Mouse (Mus musculus) embryonic facial prominence, embryonic 13.5 days (tissue): ENCODE data around the gene Sesn3. TPM values are rescaled to one million over a fixed set of nuclear protein-coding genes. Genes with fewer than 3 reads are reported as not detected.
A peak's percentile ranks its signal among the peaks of the same experiment; 100 is the strongest.

Experiments
- ATAC-seq: fragments of 200-750 bp; cut with Nextera tagmentation; 2 replicates; pipeline ENCODE4 v1.8.0; 2017; ENCODE audit warnings: low read depth; ENCODE audit not compliant: insufficient number of reproducible peaks, insufficient read depth, low FRiP score, low TSS enrichment
- H3K27ac ChIP-seq: fragments of 300-500 bp; sonication (generic); 2 replicates; pipeline ENCODE4 v1.5.1; 2015; ENCODE audit warnings: moderate library complexity, mild to moderate bottlenecking, inconsistent platforms
- H3K27me3 ChIP-seq: fragments of 300-500 bp; sonication (generic); 2 replicates; pipeline ENCODE4 v1.6.1; 2015; ENCODE audit warnings: mild to moderate bottlenecking, inconsistent platforms
- H3K36me3 ChIP-seq: fragments of 300-500 bp; sonication (generic); 2 replicates; pipeline ENCODE4 v1.6.1; 2015; ENCODE audit warnings: mild to moderate bottlenecking, inconsistent platforms
- H3K4me1 ChIP-seq: fragments of 300-500 bp; sonication (generic); 2 replicates; pipeline ENCODE4 v1.6.1; 2015; ENCODE audit warnings: inconsistent platforms
- H3K4me2 ChIP-seq: fragments of 300-500 bp; sonication (generic); 2 replicates; pipeline ENCODE4 v1.6.1; 2015; ENCODE audit warnings: moderate library complexity, mild to moderate bottlenecking, inconsistent platforms
- H3K4me3 ChIP-seq: fragments of 300-500 bp; sonication (generic); 2 replicates; pipeline ENCODE4 v1.5.1; 2015; ENCODE audit warnings: mild to moderate bottlenecking, inconsistent platforms
- H3K9ac ChIP-seq: fragments of 300-500 bp; sonication (generic); 2 replicates; pipeline ENCODE4 v1.6.1; 2015; ENCODE audit warnings: mild to moderate bottlenecking, inconsistent platforms
- H3K9me3 ChIP-seq: fragments of 300-500 bp; sonication (generic); 2 replicates; pipeline ENCODE4 v1.6.1; 2016; ENCODE audit warnings: inconsistent platforms
- WGBS: fragments of 180-500 bp; shearing (Covaris S2); methylation state at CpG from one replicate; pipeline ENCODE4 v1.1.7; 2015; ENCODE audit warnings: mixed read lengths; 5-methylcytosine and 5-hydroxymethylcytosine counted together
- polyA plus RNA-seq: library from polyadenylated mRNA; unstranded; fragments of >200 nt; fragmentation: Nextera tagmentation; extraction: Ambion mirVana; gene quantifications from 2 replicates; pipeline ENCODE4 v1.2.1, GENCODE M21; 2015

Gene Sesn3
- polyA plus RNA-seq, 1 experiment from 2014 or later, result 27.5 TPM

- 4% methylated on average over 8 of the region's 8 CpGs for WGBS
- Histone ChIP-seq H3K4me3 (peak within 1 kb of the TSS; percentile 71), H3K27ac (peak within 1 kb of the TSS; percentile 80), H3K9ac (peak within 1 kb of the TSS; percentile 80), H3K36me3 (no peaks in the 10 kb centered on the region), H3K9me3 (no peaks in the 10 kb centered on the region), H3K27me3 (peaks cover 20% of the 10 kb centered on the region; the same call in 1 of the 2 replicates), H3K4me2 (peak within 1 kb of the TSS; percentile 96), H3K4me1 (peaks cover 17% of the 10 kb centered on the region)
- ATAC-seq, result peak; percentile 1; the same call in 1 of the 2 replicates
Observed at GRCm38 (mm10) chr9:14381353-14382055, 106.6 kb downstream of the Sesn3 start, which contains the start of gene Endod1. TSS of gene Endod1 (minus strand) at chr9:14381507.

- Histone ChIP-seq H3K4me1 (peaks cover 17% of the 10 kb centered on the region), H3K9me3 (no peaks in the 10 kb centered on the region), H3K9ac (no peak overlapping the region), H3K27me3 (peaks cover 20% of the 10 kb centered on the region; the same call in 1 of the 2 replicates), H3K4me3 (no peak overlapping the region), H3K4me2 (no peak overlapping the region), H3K27ac (no peak overlapping the region), H3K36me3 (no peaks in the 10 kb centered on the region)
- WGBS, result 79% methylated on average over 5 of the region's 5 CpGs
- no peak for ATAC-seq
Observed at GRCm38 (mm10) chr9:14382256-14382791, 107.5 kb downstream of the Sesn3 start.

Other genes with a start within 250 kb of the Sesn3 start
- gene Endod1, start 106.4 kb downstream of the Sesn3 start, polyA plus RNA-seq, result 10.8 and 13.7 TPM in 2 replicates
- gene Kdm4d, start 225.4 kb downstream of the Sesn3 start, polyA plus RNA-seq, result 0.41 and 0.56 TPM in 2 replicates
- gene Cwc15, start 225.6 kb downstream of the Sesn3 start, polyA plus RNA-seq, result 170 and 176 TPM in 2 replicates